Mouse (Mus musculus): ENCODE results near the gene Olfr279.

Gene Olfr279

GRCm38 (mm10) chr15:98492102-98492501 lies at the start of gene Olfr279:
Gene Olfr279, plus strand, starts transcription at chr15:98492402.
- no peak for DNase-seq

- DNase-seq = no peak
Observed at GRCm38 (mm10) chr15:98444561-98444960, 47.6 kb upstream of the Olfr279 start.

GRCm38 (mm10) chr15:98448521-98448920 lies 43.7 kb upstream of the Olfr279 start:
- DNase-seq = peak; percentile 4

GRCm38 (mm10) chr15:98452288-98452687 lies 39.9 kb upstream of the Olfr279 start, which contains the start of gene Olfr281:
Gene Olfr281, plus strand, starts transcription at chr15:98452588.
- DNase-seq = no peak

- DNase-seq = no peak
Observed at GRCm38 (mm10) chr15:98469596-98469995, 22.6 kb upstream of the Olfr279 start, which contains the start of gene OR5BS1P. Gene OR5BS1P, plus strand, starts transcription at chr15:98469896.

- no peak for DNase-seq
Observed at GRCm38 (mm10) chr15:98471539-98471938, 20.7 kb upstream of the Olfr279 start.

GRCm38 (mm10) chr15:98474958-98475357 lies 17.2 kb upstream of the Olfr279 start:
- no peak for DNase-seq

GRCm38 (mm10) chr15:98475382-98475781 lies 16.8 kb upstream of the Olfr279 start:
- peak; percentile 8 for DNase-seq

- no peak for DNase-seq
Observed at GRCm38 (mm10) chr15:98476281-98476680, 15.9 kb upstream of the Olfr279 start.

GRCm38 (mm10) chr15:98479568-98480102 lies 12.6 kb upstream of the Olfr279 start:
- DNase-seq = no peak

GRCm38 (mm10) chr15:98482701-98483100 lies 9.5 kb upstream of the Olfr279 start, which contains the start of gene Lalba:
Gene Lalba, minus strand, starts transcription at chr15:98482721.
- no peak for DNase-seq

- DNase-seq = no peak
Observed at GRCm38 (mm10) chr15:98483907-98484886, 8.0 kb upstream of the Olfr279 start.

- no peak for DNase-seq
Observed at GRCm38 (mm10) chr15:98486433-98487021, 5.7 kb upstream of the Olfr279 start.

- DNase-seq = no peak
Observed at GRCm38 (mm10) chr15:98491332-98491731, 870 bp upstream of the Olfr279 start.

- no peak for DNase-seq
Observed at GRCm38 (mm10) chr15:98497631-98498030, 5.4 kb downstream of the Olfr279 start.

- DNase-seq = no peak
Observed at GRCm38 (mm10) chr15:98503317-98503716, 11.1 kb downstream of the Olfr279 start.

- DNase-seq = no peak
Observed at GRCm38 (mm10) chr15:98504514-98504913, 12.3 kb downstream of the Olfr279 start.

GRCm38 (mm10) chr15:98506253-98506957 lies 14.2 kb downstream of the Olfr279 start:
- no peak for DNase-seq

- no peak for DNase-seq
Observed at GRCm38 (mm10) chr15:98507321-98507720, 15.1 kb downstream of the Olfr279 start.

GRCm38 (mm10) chr15:98509387-98509786 lies 17.2 kb downstream of the Olfr279 start:
- no peak for DNase-seq

GRCm38 (mm10) chr15:98510438-98511385 lies 18.5 kb downstream of the Olfr279 start:
- peak; percentile 47 for DNase-seq

Data from cerebellum, adult 11-12 months (tissue).